Mouse (Mus musculus) erythroblast, embryonic 14.5 days (primary cell): ENCODE measurements at regions not wholly inside any gene's neighbourhood (a gene's known extent, or its start where the extent isn't known, plus 50 kb on each side); places are given as distances from the start of the nearest gene placed in this dataset.

Experiments used
- GATA1 ChIP-seq: IDR thresholded peaks from 2 replicates; pipeline ENCODE4 v1.6.1; 2012; ENCODE audit warnings: low read length, inconsistent platforms, mixed read lengths
- TAL1 ChIP-seq: IDR thresholded peaks from 3 replicates; pipeline ENCODE4 v1.6.1; 2012; ENCODE audit warnings: low read length, inconsistent platforms, mixed read lengths

DNA sequence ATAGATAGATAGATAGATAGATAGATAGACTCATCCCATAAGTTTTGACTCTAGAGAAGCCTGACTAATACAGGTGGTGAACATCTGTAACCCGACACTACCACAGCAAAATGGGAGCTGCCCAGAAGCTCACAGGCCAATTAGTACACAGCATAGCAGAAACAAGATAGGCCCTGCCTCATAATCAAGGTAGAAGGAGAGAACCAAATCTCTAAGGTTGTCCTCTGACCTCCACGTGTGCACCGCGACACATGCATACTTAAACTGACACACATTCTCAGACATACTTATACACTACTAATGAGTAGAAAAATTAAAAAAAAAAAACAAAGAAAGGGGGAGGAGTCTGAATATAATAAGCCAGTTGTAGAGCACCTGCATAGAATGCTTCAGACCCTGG is 151.2 kb upstream of the Pkdcc start:
- no peak for TF ChIP-seq GATA1
- no peak for TF ChIP-seq TAL1
